Mouse (Mus musculus): ENCODE results near the gene Tpm3.

DNA sequence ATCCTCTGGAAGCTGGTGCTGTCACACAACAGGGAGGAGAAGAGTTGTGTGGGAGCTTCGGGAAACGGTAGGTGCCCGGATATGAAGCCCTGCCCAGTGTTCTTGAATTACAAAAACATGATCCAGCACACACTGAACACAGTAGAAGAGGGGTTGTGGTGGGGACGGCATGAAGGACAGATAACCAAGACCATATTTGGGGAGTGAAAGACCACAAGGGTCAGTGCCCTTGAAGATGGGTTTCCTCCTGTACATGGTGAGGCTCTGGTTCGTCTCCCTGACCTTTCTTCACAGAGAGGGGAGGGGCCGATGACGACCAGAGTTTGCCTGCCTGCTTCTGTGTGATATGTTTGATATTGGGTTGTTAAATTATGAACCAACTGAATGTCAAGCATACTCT is 2.8 kb upstream of the Tpm3 start:
- no peak for TF ChIP-seq USF1 (IDR thresholded peaks at IDR 0.05; ENCODE audit: low read depth, low read length)
- no peak for TF ChIP-seq NRF1 (IDR thresholded peaks at IDR 0.05; ENCODE audit: insufficient read depth, low read depth, low read length, poor library complexity, severe bottlenecking)
- no peak for TF ChIP-seq MAFK (IDR thresholded peaks at IDR 0.05; ENCODE audit: borderline replicate concordance, low read depth, low read length)
- no peak for TF ChIP-seq POLR2A (IDR thresholded peaks at IDR 0.05; ENCODE audit: control insufficient read depth in 1 of 2, insufficient read depth in 1 of 2, low read depth in 1 of 2, low read length in 2 of 2, poor library complexity in 1 of 2)
